Mouse (Mus musculus) neural tube, embryonic 11.5 days (tissue): ENCODE results near the gene Lbx1. TPM values are rescaled to one million over a fixed set of nuclear protein-coding genes. Genes with fewer than 3 reads are reported as not detected.

Experiments used
- ATAC-seq: fragments of 200-750 bp; cut with Nextera tagmentation; 2 replicates; pipeline ENCODE4 v1.8.0; 2017; ENCODE audit warnings: moderate number of reproducible peaks, mild to moderate bottlenecking, moderate TSS enrichment, moderate library complexity; ENCODE audit not compliant: insufficient read depth, low FRiP score, low TSS enrichment
- DNase-seq: peaks from one replicate; pipeline ENCODE4 v3.0.0-alpha.2; 2015; ENCODE audit warnings: low spot score
- H3K27ac ChIP-seq: fragments of 300-500 bp; sonication (generic); 2 replicates; pipeline ENCODE4 v1.5.1; 2014; ENCODE audit warnings: low read depth, mild to moderate bottlenecking, low read length
- H3K27me3 ChIP-seq: fragments of 300-500 bp; sonication (generic); 2 replicates; pipeline ENCODE4 v1.6.1; 2014; ENCODE audit warnings: mild to moderate bottlenecking, low read length, mixed read lengths; ENCODE audit not compliant: control insufficient read depth, insufficient read depth
- H3K36me3 ChIP-seq: fragments of 300-500 bp; sonication (generic); 2 replicates; pipeline ENCODE4 v1.6.1; 2014; ENCODE audit warnings: mild to moderate bottlenecking, low read length, moderate library complexity, mixed read lengths; ENCODE audit not compliant: control insufficient read depth, insufficient read depth
- H3K4me1 ChIP-seq: fragments of 300-500 bp; sonication (generic); 2 replicates; pipeline ENCODE4 v1.6.1; 2014; ENCODE audit warnings: low read length, mixed read lengths; ENCODE audit not compliant: control insufficient read depth, insufficient read depth
- H3K4me2 ChIP-seq: fragments of 300-500 bp; sonication (generic); 2 replicates; pipeline ENCODE4 v1.6.1; 2014; ENCODE audit warnings: low read depth, mild to moderate bottlenecking, moderate library complexity
- H3K4me3 ChIP-seq: fragments of 300-500 bp; sonication (generic); 2 replicates; pipeline ENCODE4 v1.5.1; 2014; ENCODE audit warnings: low read depth, low read length
- H3K9ac ChIP-seq: fragments of 300-500 bp; sonication (generic); 2 replicates; pipeline ENCODE4 v1.6.1; 2014; ENCODE audit warnings: mild to moderate bottlenecking, low read length
- H3K9me3 ChIP-seq: fragments of 300-500 bp; sonication (generic); 2 replicates; pipeline ENCODE4 v1.6.1; 2016; ENCODE audit warnings: low read length; ENCODE audit not compliant: control insufficient read depth
- WGBS: fragments of 180-500 bp; shearing (Covaris S2); extraction: QIAGEN DNeasy Blood & Tissue Kit; methylation state at CpG from one replicate; pipeline ENCODE4 v1.1.7; 2014; 5-methylcytosine and 5-hydroxymethylcytosine counted together
- polyA plus RNA-seq: library from polyadenylated mRNA; unstranded; fragments of >200 nt; fragmentation: Nextera tagmentation; extraction: Ambion mirVana; gene quantifications from 2 replicates; pipeline ENCODE4 v1.2.1, GENCODE M21; 2014

Gene Lbx1
- polyA plus RNA-seq, 1 experiment from 2014 or later = 7.7 TPM

DNA sequence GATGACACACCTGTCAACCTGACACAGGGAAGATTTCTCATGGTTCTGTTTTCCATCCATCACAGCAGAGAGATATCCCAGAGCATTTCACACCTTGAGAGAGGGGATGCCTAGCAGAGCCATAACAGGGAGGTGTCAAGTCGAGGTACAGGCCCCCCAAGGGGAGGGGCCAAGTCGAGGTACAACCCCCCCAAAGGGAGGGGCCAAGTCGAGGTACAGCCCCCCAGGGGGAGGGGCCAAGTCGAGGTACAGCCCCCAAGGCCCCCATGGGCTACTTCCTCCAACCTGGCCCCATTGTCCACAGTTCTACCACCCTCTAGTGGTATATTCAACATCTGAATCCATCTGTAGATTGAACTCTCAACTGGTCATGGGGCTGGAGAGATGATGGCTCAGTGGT lies 41.0 kb downstream of the Lbx1 start:
- Histone ChIP-seq H3K27ac (no peak overlapping the region), H3K27me3 (no peaks in the 10 kb centered on the region), H3K9me3 (no peaks in the 10 kb centered on the region), H3K4me1 (no peaks in the 10 kb centered on the region), H3K9ac (no peak overlapping the region), H3K36me3 (no peaks in the 10 kb centered on the region), H3K4me2 (no peak overlapping the region), H3K4me3 (no peak overlapping the region)
- WGBS = 53% methylated on average over 4 of the region's 4 CpGs
- DNase-seq (no peak), ATAC-seq (no peak)

Other genes starting within 250 kb of the Lbx1 start
- 6.6 and 6.7 TPM in 2 replicates for gene Sema4g, start 246.7 kb downstream of the Lbx1 start, polyA plus RNA-seq
- 16.0 and 16.5 TPM in 2 replicates for gene Twnk, start 230.1 kb downstream of the Lbx1 start, polyA plus RNA-seq
- gene Mrpl43, start 229.4 kb downstream of the Lbx1 start, polyA plus RNA-seq = 65.3 and 80.6 TPM in 2 replicates
- 52.8 and 57.5 TPM in 2 replicates for gene Lzts2, start 221.4 kb downstream of the Lbx1 start, polyA plus RNA-seq
- gene Pdzd7, start 190.1 kb downstream of the Lbx1 start, polyA plus RNA-seq = 0.57 and 0.81 TPM in 2 replicates
- gene Sfxn3, start 188.3 kb downstream of the Lbx1 start, polyA plus RNA-seq = 23.3 and 24.0 TPM in 2 replicates
- 0.50 and 0.87 TPM in 2 replicates for gene Kazald1, start 160.6 kb downstream of the Lbx1 start, polyA plus RNA-seq
- gene Tlx1, start 85.1 kb downstream of the Lbx1 start, polyA plus RNA-seq = 0.29 and 0.72 TPM in 2 replicates
- gene Btrc, start 127.9 kb upstream of the Lbx1 start, polyA plus RNA-seq = 64.7 and 68.4 TPM in 2 replicates